Mouse (Mus musculus) c-Kit-positive CD71-positive TER-119-negative erythroid progenitor cells, embryonic 14.5 days (primary cell): Measurements from ENCODE around the gene Plpp1.

Experiments
- DNase-seq: peaks from one replicate; pipeline ENCODE4 v3.0.0-alpha.2; 2013; ENCODE audit warnings: low read depth

Gene Plpp1

DNA sequence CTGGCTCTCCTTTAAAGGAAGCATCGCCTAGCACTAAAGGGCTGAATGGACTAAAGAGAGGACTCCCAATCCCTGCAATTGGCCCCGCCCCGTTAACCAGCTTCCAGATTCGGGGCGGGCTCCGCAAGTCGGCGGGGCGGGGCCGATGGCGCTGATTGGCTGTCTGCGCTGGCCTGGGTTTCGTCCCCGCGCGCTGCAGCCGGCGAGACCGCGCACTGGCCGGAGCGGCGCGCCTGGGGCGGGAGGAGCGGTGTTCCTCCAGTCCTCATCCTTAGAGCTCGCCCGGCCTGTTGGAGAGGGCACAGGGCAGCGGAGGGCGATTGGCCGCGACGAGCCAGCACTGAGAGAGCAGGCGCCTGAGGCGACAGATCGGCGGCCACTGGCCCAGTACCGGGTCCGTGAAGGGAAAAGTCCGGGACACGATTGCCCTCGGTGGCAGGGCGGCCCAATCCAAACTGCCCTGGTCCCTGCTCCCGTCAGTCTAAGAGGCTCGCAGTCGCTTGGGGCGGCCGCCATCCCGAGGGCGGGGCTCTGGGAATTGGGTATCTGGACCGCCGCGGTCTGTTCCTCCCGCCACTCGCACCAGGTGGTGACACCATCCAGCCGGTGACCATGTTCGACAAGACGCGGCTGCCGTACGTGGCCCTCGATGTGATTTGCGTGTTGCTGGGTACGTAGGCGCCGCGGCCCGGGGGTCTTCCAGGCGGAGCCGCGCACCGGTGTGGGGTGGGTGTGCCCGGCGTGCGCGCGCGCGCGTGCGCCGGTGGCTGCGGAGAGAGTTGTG lies at the start of gene Plpp1:
Plpp1 (plus strand) TSS at position 196 of the 784 bp plus-strand sequence.
- peak; percentile 92 for DNase-seq

DNA sequence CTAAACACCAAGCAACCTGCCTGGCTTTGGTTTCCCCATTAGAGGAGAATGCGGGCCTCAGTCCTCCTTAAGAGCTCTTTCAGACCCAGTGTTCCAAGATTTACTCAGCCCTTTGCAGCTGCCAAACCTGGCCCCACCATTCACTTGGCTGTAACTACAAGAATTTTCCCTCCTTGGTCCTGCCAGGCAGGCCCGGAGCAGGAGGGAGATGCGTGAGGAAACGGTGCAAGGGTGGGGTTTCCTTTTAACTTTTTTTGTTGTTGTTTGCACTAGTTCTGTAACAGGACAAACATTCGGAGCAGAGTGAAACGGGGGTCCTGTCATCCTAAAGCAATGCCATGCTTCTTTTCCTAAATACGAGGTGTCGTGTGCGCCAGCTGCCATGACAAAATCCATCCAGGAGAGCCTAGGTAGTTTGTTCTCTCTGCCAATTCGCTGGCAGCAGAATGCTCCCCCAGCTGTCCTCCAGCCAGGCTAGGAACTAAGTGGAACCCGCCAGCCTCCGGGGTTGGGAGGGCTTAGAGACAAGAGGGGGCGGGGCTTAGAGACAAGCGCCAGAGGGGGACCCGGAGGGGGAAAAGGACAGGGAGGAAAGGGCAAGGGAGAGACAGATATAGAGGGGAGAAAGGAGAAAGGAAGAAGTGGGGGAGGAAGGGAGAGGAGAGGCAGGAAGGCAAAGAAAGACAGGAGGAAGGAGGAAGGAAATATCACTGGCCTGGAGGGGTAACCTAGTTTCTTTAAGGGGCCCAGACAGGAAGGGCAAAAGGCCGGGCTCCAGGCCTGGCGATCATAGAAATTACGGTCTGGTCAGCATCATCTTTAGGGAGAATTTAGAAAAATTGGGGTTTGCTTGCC lies 48.9 kb upstream of the Plpp1 start:
- DNase-seq = no peak

DNA sequence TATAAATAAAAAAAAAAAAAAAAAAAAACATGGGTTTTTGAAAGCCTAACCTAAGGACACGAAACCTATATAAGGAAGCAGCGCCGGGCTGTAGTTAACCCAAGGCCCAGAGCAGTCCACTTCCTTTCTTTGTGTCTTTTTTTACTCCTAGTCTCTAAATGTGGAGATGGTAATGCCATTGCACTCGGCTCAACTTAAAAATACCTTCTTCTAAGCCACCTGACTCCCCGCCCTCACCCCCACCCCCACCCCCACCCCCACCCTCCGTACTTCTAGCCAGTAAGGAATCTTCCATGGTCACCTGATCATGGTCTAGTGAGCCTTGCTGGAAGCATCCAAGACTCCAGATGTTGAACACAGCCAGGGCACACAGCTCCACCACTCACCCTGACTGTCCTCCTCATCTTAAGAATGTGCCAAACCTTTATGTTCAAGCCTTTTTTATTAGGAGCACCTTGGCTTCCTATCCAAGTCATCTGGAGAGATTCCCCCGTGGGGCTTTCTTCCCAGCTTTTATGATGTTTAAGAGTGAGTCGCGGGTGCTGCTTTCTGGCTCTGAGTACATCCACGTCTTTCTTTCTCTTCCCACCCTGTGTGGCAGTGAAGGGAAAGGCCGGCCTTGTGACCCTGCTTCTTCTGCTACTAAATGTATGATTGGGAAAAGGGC lies 48.1 kb upstream of the Plpp1 start:
- DNase-seq = no peak

DNA sequence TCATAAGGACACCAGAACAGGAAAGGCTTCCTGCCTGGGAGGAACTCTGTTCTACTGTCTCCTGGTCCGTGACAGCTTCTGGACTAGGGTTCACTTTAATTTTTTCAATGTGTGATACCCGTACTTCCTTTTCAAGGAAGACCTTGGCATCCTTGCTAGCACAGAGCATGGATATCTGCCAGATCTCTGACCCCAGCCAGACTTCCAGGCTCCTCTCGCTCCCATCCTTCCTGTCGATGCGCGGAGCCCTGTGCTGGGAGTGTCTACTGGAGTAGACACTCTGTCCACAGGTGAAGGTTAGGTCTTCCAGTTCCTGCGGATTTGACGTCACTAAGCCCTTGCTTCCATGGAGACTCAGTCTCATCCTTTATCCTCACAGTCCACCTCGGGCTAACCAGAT lies 47.1 kb upstream of the Plpp1 start:
- DNase-seq = no peak

DNA sequence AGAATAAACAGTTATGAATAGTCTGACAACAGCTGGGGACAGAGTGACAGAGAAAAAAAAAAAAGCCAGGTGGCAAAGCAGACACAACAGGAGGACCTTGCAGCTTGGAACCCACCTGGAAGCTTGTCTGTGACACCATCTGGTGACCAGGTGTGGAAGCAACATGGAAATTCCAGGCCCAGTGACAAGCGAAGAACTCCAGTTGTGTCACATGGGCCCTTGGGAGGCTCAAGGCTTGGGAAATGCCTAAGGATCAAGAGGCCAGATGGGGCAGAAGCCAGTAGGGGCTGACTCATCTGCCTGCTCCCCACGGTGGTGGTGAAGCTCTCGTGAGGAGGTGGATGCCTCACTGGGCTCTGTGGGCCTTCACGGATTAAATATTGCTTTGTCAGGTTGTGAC lies 45.7 kb upstream of the Plpp1 start:
- no peak for DNase-seq

DNA sequence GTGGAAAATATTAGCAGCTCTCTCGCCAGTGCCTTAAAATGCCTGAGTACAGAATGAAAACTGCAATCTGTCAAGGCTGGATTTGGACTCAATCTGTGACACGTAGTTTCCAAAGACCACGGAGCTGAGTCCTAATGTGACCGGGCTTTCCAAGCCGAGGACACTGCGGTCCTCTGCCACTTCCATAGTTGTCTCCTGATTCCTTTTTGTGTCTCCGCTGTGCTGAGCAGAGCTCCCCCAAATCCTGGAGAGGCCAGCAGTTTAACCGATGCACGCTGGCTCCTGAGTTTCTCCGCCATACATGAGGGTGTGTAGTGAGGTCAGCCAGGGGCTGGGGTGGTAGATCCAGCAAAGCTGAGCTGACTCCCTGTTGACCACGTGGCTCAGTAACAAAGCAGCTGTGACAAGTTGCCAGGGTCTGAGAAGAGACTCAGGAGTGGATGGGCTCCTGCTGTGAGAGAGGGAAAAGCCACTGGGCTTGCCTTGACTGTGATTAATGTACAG lies 45.0 kb upstream of the Plpp1 start:
- no peak for DNase-seq

DNA sequence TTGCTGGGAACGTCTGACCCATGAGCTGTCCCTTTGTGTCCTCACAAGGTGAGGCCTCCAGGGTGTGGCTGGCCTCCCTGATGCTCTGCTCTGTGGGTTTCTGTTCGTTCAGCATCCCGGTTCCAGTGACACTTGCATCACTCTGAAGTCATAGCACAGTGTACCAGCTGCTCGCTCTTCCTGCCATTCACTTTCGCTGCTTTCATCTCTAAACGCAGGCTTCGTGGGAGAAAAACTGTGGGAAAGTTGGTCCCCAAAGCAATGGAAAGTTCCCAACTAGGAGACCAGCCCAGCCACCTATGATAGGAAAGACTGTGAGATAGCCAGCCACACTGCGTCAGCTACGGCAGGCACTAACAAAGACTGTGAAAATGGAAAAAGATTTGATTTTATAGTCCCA lies 43.2 kb upstream of the Plpp1 start:
- DNase-seq = no peak

DNA sequence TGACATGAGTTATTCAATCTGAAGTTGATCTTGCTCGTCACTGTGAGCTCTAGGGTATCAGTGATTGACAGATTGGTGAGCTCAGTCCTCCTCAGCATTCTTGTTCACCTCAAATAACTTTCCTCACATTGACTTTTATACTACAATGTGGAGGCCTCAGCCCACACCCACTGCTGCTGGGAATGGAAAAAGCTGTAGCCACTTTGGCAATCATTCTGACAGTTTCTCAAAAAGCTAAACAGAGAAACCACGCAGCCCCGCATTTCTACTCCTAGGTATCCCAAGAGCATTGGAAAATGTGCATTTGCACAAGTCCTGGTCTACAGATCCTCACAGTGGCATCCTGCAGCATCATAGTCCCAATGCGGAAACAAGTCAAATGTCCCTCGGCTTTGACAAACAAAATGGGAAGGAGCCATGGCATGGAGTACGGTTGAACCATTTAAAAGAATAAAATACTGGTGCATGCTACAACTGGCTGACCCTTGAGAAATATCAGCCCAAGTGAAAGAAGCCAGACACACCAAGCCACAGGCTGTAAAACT lies 42.0 kb upstream of the Plpp1 start:
- DNase-seq = no peak

DNA sequence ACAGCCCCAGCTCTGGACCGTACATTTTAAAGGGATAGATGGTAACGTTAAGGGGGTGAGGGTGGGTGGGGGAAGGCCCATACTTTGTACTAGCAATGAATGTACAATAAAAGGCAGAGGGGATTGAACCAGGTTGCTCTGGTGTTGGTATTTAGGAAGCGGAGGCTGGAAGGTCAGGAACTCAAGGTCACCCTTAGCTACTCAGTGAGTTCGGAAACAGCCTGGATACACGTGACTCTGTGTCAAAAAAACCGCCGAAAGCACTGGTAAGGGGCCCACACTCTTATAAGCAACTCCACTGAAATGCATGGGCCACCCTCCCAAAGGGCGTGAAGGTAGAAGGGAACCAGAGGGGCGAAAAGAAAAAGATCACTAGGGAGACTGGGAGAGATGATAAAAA lies 41.2 kb upstream of the Plpp1 start:
- no peak for DNase-seq

DNA sequence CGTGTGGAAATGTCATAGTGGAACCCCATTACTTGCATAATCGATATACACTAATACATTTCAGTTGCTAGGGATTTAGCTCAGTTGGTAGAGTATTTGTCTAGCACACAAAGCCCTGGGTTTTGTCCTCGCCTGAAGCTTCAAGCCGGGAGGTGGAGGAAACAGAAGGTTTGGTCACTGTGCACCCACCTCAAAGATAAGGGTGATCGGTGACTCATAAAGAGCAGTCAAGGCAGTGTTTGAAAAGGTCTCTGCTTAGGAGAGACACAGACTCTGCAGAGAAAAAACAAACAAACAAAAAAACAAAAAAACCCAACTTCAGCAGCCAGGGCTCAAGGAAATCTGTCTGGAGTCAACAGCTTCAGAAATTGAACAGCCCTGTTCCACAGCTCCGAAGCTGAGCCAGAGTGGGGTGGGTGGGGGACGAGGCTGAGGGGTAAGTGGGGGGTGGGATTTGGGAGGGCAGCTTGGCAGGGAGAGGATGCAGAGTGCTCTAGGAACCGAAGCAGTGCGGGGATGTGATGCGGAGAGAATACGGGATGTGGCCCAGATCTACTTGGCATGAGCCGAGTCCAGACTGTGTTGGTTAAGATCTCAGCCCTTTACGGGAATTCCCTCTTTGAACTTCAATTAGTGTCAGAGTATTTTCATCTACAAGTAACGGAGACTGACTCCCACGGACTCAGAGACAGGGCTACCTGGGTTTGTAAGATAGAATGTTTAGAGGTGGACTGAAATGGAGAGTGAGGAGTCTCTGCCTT lies 40.6 kb upstream of the Plpp1 start:
- DNase-seq = no peak

DNA sequence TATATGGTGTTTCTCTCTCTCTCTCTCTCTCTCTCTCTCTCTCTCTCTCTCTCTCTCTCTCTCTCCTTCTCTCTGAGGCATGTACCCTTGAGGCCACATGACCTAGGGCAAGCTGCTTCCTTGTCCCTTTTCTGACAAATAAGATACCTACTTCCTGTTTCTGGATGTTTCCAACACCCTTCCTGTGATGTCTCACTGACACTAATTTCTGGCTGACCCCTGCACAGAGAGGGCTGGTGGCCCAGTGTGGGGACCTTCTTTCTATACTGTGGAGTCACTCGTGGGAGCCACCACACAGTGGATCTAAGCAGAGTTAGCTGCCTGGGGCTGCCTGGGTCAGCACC lies 40.1 kb upstream of the Plpp1 start:
- DNase-seq = no peak

DNA sequence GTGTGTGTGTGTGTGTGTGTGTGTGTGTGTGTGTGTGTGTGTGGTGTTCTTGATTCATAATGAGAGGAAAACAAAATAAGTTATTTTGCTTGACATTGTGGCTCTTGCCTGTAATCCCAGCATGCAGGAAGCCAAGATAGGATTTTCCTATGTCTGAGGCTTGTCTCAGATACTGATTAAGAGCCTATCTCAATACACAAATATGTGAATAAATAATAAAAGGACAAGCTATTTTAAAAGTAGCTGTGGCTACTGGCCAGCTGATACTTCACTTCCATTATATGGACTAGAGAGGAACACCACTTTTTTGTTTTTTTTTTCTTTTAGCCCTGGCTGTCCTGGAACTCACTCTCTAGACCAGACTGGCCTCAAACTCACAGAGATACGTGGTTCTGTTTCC lies 38.8 kb upstream of the Plpp1 start:
- DNase-seq = no peak

DNA sequence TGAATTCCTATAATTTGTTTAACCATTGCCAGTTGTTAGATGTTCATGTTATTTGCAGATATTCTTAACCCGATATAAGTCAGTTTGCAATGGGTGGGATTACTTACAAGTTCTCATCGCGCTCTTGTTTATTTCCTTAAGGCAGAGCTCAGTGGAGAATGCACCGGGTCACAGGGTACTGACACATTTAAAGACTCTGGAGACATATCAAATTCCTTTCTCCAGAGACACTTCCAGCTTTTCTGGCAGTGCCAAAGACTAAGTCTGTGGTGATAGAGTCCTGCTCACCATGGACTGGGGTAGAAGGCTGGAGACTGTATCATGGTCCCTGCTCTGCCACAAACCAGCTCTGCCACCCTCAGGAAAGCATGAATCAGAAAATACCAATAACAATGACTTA lies 38.0 kb upstream of the Plpp1 start:
- DNase-seq = no peak

DNA sequence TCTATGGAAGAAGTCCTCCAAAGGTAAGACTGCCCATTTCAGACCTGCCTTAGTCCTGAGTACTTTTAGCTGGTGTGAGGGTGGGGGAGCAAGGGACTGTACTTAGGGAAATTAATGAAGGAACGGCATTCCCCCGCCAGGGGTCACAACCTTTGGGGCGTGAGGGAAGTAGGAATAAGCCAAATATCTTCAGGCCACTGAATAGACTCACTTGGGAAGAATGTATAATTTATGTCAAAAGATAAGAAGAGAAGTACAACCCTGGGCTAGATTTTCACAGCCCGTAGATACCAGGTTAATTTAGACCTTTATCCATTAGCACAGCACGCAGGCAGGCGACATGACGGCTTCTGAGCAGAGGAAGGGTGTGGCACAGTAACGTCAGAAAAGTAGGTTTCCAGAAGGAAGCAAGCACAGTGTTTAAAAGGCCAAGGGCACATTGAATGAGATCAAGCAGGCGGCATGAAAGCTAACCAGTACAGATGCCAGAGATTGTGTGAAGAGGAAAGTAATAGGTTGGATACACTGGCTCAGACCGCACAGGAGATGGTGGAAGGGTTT lies 37.0 kb upstream of the Plpp1 start:
- DNase-seq = peak; percentile 66

DNA sequence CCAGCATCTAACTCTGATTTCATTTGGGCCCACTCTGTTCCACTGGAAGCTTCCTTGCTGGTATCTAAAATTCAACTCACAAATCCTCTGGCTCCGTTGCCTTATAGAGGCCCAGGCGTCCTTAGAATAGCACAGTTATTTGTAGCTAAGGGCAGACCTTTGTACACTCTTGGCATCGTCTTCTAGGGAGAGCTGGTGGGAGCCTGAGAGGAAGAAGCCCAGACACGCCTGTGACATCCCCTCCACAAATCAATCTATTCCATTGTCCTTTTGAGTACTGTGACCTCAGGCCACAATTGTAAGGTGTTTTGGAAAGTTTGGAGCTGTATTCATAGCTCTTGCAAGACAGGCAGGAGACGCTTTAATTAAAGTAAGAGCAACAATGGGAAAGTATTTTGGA lies 36.0 kb upstream of the Plpp1 start:
- DNase-seq = no peak

DNA sequence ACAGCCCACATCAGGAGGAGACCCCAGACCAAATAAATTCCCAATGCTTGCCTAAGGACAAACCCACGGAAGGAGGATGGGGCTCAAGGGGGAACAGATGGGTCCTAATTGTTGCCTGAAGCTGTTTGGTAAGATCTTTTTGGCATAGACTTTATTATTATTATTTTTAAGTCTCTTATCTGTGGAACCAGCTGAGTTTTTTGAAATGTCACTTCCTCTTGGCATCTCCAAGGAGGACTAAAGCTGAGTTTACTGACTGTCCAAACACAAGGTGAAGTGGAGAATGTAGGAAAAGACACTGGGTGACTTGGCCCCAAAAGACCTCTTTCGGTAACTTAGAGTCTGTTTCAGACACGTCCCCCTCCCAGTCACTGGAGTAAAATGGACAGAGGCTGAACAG lies 34.9 kb upstream of the Plpp1 start:
- DNase-seq = no peak

DNA sequence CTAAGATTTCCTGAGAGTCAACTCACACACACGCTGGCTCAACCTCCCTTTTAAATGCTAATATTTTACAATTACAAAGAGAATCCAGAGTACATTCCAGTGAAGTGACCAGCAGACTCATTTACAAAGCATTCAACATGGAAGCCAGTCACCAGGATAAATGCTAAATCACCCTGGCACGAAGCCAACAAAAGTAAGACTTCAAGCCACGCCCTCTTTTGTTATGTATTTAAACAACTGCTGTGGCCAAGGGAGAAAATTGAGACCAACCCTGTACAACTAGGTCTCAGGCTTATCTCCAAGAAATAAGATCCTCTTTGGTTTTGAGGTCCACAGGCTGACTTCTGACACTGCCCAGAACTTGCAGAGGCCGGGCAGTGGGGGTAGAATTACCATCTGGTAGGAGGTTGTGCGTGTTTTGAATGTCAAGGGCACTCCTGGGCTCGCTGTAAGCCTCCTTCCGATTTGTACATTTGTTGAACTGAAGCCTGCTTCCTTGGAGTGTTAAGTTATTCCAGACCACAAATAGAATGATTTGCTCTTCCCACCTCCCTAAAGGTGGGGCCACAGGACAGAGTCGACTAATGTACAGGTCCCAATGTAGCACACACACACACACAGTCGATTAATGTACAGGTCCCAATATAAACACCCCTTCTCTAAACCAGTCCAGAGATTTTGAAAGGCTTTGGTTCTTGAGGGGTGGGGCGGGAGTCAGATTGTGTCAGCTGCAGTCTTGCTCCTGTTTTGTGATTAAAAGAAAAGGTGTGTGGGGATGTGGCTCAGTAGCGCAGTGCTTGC lies 29.9 kb upstream of the Plpp1 start:
- no peak for DNase-seq

DNA sequence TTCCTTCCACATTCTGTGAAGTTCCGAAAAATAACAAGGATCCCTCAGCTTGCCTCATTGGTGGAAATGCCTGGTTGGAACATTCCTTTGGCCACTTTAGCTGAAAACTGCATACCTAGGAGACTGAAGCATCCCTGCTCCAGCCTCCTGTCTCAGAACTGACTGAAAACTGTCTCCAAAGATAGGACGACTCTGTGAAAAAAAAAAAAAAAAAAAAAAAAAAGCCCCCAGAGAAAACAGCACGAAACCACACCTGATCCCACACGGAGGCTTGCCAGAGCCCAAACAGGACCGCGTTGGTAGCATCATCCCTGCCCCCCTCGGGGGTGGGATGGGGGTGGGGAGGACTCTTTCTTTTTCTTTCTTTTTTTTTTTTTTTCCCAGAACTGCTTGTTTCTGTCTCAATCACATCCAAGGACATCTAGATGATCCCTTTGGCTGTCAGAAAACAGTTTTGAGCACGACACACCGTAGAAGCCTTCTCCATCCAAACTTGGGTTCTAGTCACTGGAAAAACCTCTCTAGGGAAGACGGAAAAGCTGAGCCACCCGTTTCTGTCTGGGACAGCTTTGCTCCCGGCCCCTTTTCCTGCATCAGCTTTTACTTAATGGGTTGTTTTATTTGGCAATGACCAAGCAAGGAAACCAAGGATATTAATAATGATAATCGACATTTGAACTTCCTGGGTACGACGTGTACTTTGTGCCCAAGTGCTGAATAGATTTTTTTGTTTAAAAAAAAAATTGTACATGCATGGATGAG lies 29.0 kb upstream of the Plpp1 start:
- no peak for DNase-seq

DNA sequence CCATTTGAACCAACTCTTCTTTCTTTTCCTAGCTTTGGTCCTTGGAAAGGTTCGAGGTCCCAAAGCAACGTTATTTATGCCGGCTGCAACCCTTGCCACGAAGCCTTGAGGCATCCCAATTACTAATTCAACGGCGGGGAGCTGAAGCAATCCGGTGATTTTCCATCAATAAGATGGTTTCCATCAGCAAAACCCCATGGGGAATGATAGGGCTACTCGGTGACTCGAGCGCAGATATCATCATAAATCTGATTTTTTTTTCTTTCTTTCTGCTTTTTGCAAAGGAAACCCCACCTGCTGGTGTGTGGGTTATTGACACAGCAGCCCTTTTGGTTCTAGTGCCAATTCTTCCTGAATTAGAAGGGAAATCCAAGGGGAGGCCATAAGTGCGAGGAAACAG lies 28.3 kb upstream of the Plpp1 start:
- DNase-seq = no peak

DNA sequence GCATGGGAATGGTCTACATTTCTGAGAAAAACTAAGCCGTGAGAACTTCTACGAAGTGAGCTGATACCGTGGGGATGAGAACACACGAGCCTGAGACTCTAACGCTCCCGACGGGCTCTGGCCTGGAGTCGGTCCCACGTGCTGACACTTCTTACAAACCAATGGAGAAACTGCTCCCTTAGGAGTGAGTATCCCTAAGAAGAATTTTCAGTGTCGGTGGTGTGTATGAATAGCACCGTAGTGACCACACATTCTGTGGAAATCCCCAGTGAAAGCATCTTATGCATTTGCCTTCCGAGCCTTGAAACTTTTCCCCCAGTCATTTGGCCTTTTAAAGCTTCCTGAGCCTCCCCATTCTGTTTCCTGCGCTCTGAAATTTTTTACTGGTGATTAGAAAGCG lies 27.7 kb upstream of the Plpp1 start:
- no peak for DNase-seq
